Mouse (Mus musculus): ENCODE results near the gene Tmsb4x.

Gene Tmsb4x

DNA sequence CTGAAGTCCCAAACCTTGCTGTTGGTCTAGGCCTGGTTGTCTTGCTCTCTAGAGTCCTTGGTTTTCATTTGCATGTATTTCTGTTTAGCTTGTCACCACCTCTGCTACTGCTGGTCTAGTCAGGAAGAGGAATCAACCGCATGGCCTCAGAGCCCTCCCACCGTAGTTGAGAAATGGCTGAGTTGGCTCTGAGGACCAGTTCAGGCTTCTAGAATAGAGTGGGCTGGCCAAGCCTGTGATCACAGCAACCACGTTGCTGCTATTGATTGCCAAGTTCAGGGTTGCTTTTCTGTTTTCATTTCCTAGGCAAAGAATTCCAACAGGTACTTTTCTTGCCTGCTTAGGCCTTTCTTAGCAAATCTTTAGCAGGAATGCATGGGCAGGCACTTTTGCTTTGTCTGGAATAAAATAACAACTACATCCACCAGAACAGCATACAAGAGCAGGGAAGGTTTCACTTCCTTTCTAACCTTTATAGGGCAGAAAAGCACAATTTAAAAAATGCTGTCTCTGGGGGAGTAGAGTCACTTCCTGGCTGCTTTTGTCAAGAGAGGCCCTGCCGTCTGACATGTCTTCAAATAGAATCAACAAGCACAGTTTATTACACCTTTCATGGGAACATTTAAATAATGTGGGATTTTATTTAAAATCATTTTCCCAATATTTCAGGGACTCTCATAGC is 29.0 kb downstream of the Tmsb4x start:
- DNase-seq: no peak

- no peak for DNase-seq
These were observed 29.6 kb downstream of the Tmsb4x start for GRCm38 (mm10) chrX:167179549-167179948.

GRCm38 (mm10) chrX:167175319-167175718 is 33.8 kb downstream of the Tmsb4x start:
- no peak for DNase-seq

- no peak for DNase-seq
These were observed 34.8 kb downstream of the Tmsb4x start for GRCm38 (mm10) chrX:167174311-167174710.

GRCm38 (mm10) chrX:167172256-167172655 is 36.9 kb downstream of the Tmsb4x start:
- DNase-seq: no peak

DNA sequence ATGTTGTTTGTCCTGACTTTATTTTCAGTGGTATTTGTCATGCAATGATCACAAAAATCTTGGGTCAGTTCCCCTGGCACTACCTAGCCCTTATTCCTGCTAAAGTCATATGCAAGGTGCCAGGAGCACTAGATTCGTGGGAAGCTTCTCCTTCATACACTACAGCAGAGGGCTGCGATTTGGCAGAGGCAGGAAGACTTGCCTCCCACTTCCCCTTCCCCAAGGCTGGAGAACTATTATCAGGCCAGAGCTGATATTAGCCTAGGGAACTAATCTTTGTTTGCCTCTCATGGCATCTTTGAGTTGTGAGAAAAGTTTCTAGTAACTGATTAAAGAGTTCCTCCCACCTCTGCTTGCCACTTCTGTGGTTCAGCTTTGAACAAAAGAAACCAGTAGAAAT is 37.8 kb downstream of the Tmsb4x start:
- no peak for DNase-seq

- no peak for DNase-seq
These were observed 41.8 kb downstream of the Tmsb4x start for GRCm38 (mm10) chrX:167167282-167167681.

- no peak for DNase-seq
These were observed 43.1 kb downstream of the Tmsb4x start for GRCm38 (mm10) chrX:167166051-167166450.

DNA sequence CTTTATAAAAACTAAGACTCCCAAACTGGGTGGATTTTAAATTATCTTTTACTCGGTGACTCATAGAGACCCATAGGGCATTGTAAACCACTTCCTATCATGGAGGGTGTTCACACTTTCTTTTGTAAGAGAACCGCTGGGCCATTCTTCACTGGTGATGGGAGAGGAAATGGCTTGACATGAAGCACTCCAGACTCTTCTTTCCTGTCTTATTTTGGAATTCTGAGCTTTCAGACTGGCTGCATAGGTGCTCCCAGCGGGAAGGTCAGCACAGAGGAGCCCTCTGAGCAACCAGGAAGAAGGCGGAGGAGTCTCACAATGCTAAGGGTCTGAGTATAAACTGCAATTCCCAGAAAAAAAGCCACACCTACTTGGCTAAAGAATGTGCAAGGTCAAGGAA is 51.4 kb downstream of the Tmsb4x start:
- no peak for DNase-seq
